Mouse (Mus musculus): ENCODE results near the gene Hnrnpa3. TPM values are rescaled to one million over a fixed set of nuclear protein-coding genes. Genes with fewer than 3 reads are reported as not detected.
A peak's percentile ranks its signal among the peaks of the same experiment; 100 is the strongest.

The Hnrnpa3 gene
- polyA plus RNA-seq, 1 experiment from 2014 or later = 302 TPM

DNA sequence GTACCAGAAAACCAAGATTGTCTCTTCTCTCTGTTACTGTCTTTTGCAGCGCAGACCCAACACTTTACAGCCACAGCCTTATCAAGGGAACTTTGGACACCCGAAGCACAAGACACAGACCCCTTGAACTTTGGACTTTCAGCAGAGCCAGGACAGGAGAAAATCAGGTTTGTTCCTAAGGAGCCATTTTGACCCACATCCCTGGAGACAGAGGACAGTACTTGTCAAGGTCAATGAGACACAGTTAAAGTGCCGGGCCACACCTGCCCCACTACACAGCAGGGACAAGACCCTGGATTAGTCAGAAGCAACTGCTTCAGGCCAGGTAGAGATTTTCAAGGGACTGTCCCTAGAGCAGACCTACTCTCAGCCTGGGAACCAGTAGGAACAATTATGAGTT, 38.2 kb downstream of the Hnrnpa3 start:
- no peak overlapping the region for H3K4me2 ChIP-seq
- WGBS = 64% methylated on average over 3 of the region's 3 CpGs
- no peak for TF ChIP-seq CTCF (IDR thresholded peaks at IDR 0.05; ENCODE audit: low read depth)
- no peak overlapping the region for H3K4me3 ChIP-seq (ENCODE audit: low read depth, low read length)
- no peaks in the 10 kb centered on the region for H3K9me3 ChIP-seq (ENCODE audit: low read depth, low read length)
- DNase-seq (no peak), ATAC-seq (ENCODE audit: insufficient read depth) (no peak)
- H3K36me3 ChIP-seq (ENCODE audit: insufficient read depth) = peaks cover 4% of the 10 kb centered on the region; the same call in 1 of the 2 replicates
- peaks cover 18% of the 10 kb centered on the region for H3K4me1 ChIP-seq (ENCODE audit: insufficient read depth)
- no peak overlapping the region for H3K9ac ChIP-seq
- H3K27ac ChIP-seq (ENCODE audit: low read depth) = no peak overlapping the region
- H3K27me3 ChIP-seq (ENCODE audit: insufficient read depth, low read length) = no peaks in the 10 kb centered on the region

DNA sequence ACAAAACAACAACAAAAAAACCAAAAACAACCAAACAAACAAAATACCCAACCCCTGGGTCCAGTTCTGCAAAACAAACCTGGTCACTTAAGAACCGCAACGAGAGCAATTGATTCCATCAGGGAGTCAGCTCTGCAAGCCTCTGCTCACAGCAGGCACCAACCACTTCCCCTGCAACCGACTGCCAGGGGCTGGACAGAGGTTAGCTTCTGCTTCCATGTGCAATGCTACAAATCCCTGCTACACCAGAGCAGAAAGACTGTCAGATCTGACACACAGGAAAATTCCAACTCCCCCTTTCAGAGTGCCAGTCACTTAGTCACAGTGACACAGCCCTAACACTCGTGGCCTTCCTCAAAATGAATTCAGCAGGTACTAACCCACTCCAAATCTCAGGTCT, 38.9 kb downstream of the Hnrnpa3 start:
- Histone ChIP-seq H3K9me3 (ENCODE audit: low read depth, low read length) (no peaks in the 10 kb centered on the region), H3K36me3 (ENCODE audit: insufficient read depth) (peaks cover 4% of the 10 kb centered on the region; the same call in 1 of the 2 replicates), H3K27ac (ENCODE audit: low read depth) (no peak overlapping the region), H3K4me1 (ENCODE audit: insufficient read depth) (peaks cover 19% of the 10 kb centered on the region), H3K4me3 (ENCODE audit: low read depth, low read length) (no peak overlapping the region), H3K9ac (no peak overlapping the region), H3K4me2 (no peak overlapping the region), H3K27me3 (ENCODE audit: insufficient read depth, low read length) (no peaks in the 10 kb centered on the region)
- WGBS = 49% methylated on average over 4 of the region's 4 CpGs
- DNase-seq (no peak), ATAC-seq (ENCODE audit: insufficient read depth) (no peak)
- no peak for TF ChIP-seq CTCF (IDR thresholded peaks at IDR 0.05; ENCODE audit: low read depth)

DNA sequence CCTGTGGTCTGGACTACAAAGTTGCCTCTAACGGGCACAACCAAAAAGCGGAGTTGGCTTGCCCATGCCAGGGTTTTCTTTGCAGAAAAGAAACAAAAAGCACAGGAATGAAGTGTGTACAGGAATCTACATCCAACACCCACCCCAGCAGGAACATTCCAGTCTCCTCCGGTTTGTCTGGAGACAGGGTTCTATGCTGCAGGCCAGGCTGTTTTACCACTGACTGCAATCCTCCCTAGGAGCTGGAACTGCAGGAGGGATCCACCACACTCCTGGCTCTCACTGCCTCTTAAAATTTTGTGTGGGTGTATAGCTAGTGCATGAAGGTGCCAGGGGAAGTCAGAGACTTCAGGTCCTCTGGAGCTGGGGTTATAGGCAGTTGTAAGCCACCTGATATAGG, 39.8 kb downstream of the Hnrnpa3 start:
- Histone ChIP-seq H3K4me3 (ENCODE audit: low read depth, low read length) (no peak overlapping the region), H3K36me3 (ENCODE audit: insufficient read depth) (peaks cover 4% of the 10 kb centered on the region; the same call in 1 of the 2 replicates), H3K9ac (no peak overlapping the region), H3K9me3 (ENCODE audit: low read depth, low read length) (no peaks in the 10 kb centered on the region), H3K27me3 (ENCODE audit: insufficient read depth, low read length) (no peaks in the 10 kb centered on the region), H3K4me2 (no peak overlapping the region), H3K4me1 (ENCODE audit: insufficient read depth) (peaks cover 19% of the 10 kb centered on the region), H3K27ac (ENCODE audit: low read depth) (no peak overlapping the region)
- ATAC-seq (ENCODE audit: insufficient read depth) (no peak), DNase-seq (no peak)
- WGBS = 82% methylated on average over 3 of the region's 3 CpGs
- no peak for TF ChIP-seq CTCF (IDR thresholded peaks at IDR 0.05; ENCODE audit: low read depth)

DNA sequence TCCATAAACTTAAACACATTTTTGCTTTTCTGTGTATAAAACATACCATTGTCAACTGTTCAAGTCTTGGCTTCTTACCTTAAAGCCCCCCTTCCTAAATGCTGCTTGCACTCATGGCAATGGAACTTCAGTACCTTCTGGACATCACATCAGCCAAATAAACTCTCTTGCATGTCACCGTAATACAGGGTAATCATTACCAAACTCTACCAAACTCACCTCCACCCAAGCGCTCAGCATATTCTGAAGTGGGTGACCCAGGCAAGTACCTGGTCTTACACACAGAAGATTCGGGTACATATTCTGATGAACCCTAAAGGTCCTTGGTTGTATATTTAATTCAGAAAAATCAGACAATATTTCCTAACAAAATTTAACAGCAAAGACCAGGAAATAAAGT, 41.5 kb downstream of the Hnrnpa3 start:
- 78% methylated on average over 3 of the region's 3 CpGs for WGBS
- H3K9ac ChIP-seq = no peak overlapping the region
- H3K9me3 ChIP-seq (ENCODE audit: low read depth, low read length) = no peaks in the 10 kb centered on the region
- peaks cover 19% of the 10 kb centered on the region for H3K4me1 ChIP-seq (ENCODE audit: insufficient read depth)
- ATAC-seq (ENCODE audit: insufficient read depth) = no peak
- TF ChIP-seq CTCF (IDR thresholded peaks at IDR 0.05; ENCODE audit: low read depth) = no peak
- H3K27me3 ChIP-seq (ENCODE audit: insufficient read depth, low read length) = no peaks in the 10 kb centered on the region
- H3K27ac ChIP-seq (ENCODE audit: low read depth) = no peak overlapping the region
- no peak for DNase-seq
- H3K4me3 ChIP-seq (ENCODE audit: low read depth, low read length) = no peak overlapping the region
- H3K36me3 ChIP-seq (ENCODE audit: insufficient read depth) = peaks cover 4% of the 10 kb centered on the region; the same call in 1 of the 2 replicates
- H3K4me2 ChIP-seq = no peak overlapping the region

DNA sequence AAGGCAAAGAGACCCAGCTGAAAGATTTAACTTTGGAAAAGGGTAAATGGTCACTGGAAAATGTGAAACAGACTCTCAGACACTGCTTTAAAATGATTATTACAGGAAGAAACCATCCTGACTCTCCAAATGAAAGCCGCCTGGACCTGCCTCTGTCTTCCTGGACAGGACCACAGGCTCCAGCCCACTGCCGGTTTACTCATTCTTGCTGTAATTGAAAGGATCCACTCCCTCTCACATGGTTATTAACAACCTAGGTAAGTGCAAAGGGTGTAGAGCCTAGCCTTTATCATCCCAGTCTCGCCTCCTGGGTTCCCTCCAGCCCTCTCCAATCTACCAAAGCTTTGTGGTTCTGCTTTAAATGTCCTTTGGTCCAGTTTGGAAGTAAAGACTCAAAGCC, 42.1 kb downstream of the Hnrnpa3 start:
- peak overlapping the region; percentile 84 for H3K4me2 ChIP-seq
- 68% methylated on average over 3 of the region's 3 CpGs for WGBS
- ATAC-seq (ENCODE audit: insufficient read depth) (no peak), DNase-seq (no peak)
- peaks cover 21% of the 10 kb centered on the region for H3K4me1 ChIP-seq (ENCODE audit: insufficient read depth)
- TF ChIP-seq CTCF (IDR thresholded peaks at IDR 0.05; ENCODE audit: low read depth) = no peak
- H3K27ac ChIP-seq (ENCODE audit: low read depth) = no peak overlapping the region
- peaks cover 4% of the 10 kb centered on the region; the same call in 1 of the 2 replicates for H3K36me3 ChIP-seq (ENCODE audit: insufficient read depth)
- H3K27me3 ChIP-seq (ENCODE audit: insufficient read depth, low read length) = no peaks in the 10 kb centered on the region
- no peaks in the 10 kb centered on the region for H3K9me3 ChIP-seq (ENCODE audit: low read depth, low read length)
- H3K9ac ChIP-seq = no peak overlapping the region
- 0 out of 2 replicates have a peak overlapping the region, but pooled peaks have one; percentile 10 for H3K4me3 ChIP-seq (ENCODE audit: low read depth, low read length)

DNA sequence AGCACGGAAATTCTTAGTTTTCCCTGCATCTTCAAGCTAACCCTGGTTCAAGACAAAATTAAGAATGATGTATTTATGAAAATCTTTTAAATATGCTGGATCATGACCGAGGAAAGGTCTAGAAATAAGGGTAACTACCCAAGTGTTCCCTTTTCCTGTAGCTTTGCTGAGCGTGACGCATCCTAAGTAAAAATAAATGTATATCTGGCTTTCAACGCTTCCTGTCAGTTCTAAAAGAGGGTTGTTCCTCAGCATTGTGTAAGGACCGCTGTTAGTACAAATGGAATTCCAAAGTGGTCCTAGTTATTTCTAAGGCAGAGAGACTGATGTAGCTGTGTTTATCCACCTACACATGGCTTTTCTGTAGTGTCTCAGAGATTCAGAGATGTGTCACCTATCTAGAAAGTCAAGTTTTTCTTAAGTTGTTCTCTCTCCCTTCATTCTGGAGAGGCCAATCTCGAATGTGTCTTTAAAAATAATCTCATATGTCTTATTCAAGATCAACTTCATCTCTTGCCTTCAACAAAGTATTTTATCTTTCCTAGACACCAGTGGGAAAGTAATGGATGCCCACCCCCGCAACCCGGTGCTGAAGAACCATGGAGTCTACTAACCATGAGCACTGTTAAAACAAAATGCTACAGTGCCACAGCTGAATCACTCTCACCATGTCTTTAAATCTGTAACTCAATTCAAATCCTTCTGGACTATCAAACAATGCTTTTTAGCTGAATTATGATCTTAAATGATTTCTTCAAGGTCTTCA, 42.9 kb downstream of the Hnrnpa3 start:
- Histone ChIP-seq H3K9ac (peak overlapping the region; percentile 89), H3K36me3 (ENCODE audit: insufficient read depth) (peaks cover 4% of the 10 kb centered on the region; the same call in 1 of the 2 replicates), H3K4me3 (ENCODE audit: low read depth, low read length) (peak overlapping the region; percentile 83), H3K27ac (ENCODE audit: low read depth) (peak overlapping the region; percentile 99), H3K4me2 (peak overlapping the region; percentile 84), H3K9me3 (ENCODE audit: low read depth, low read length) (no peaks in the 10 kb centered on the region), H3K27me3 (ENCODE audit: insufficient read depth, low read length) (no peaks in the 10 kb centered on the region), H3K4me1 (ENCODE audit: insufficient read depth) (peaks cover 18% of the 10 kb centered on the region)
- DNase-seq (peak; percentile 36), ATAC-seq (ENCODE audit: insufficient read depth) (no peak)
- no peak for TF ChIP-seq CTCF (IDR thresholded peaks at IDR 0.05; ENCODE audit: low read depth)
- 35% methylated on average over 9 of the region's 9 CpGs for WGBS

DNA sequence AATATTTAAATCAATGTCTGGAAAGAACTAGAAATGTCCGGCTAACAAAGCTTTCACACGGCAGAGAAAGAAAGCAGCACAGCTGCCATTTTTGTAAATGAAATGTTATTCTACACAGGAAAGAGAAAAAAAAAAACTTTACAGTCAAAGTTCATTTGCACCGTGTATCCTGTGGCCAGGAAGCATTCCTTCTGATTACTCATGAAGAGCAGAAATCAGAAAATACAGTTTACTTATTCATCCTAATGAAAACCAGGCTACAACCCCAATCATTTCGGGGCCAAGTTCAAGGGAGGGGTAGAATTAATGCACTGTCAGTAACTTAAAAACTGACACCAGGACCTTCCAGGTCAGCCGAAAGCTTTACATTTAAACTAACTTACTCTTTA, 43.5 kb downstream of the Hnrnpa3 start:
- H3K4me3 ChIP-seq (ENCODE audit: low read depth, low read length) = peak overlapping the region; percentile 83
- no peak for ATAC-seq (ENCODE audit: insufficient read depth)
- H3K4me1 ChIP-seq (ENCODE audit: insufficient read depth) = peaks cover 14% of the 10 kb centered on the region
- no peaks in the 10 kb centered on the region for H3K27me3 ChIP-seq (ENCODE audit: insufficient read depth, low read length)
- peak overlapping the region; percentile 84 for H3K4me2 ChIP-seq
- H3K9ac ChIP-seq = peak overlapping the region; percentile 89
- no peaks in the 10 kb centered on the region for H3K9me3 ChIP-seq (ENCODE audit: low read depth, low read length)
- no peak for TF ChIP-seq CTCF (IDR thresholded peaks at IDR 0.05; ENCODE audit: low read depth)
- H3K27ac ChIP-seq (ENCODE audit: low read depth) = peak overlapping the region; percentile 99
- H3K36me3 ChIP-seq (ENCODE audit: insufficient read depth) = peaks cover 4% of the 10 kb centered on the region; the same call in 1 of the 2 replicates
- DNase-seq = peak; percentile 53
- WGBS = 8% methylated on average over 5 of the region's 5 CpGs

Data from lung, embryonic 14.5 days (tissue).